Mouse (Mus musculus): ENCODE data around the gene Tnfaip8l2.
"Not testable (repeated sequence)": the region's sequence is repeated elsewhere in the genome, so short reads cannot be mapped to it uniquely, and the experiment has no call there.

The Tnfaip8l2 gene

GRCm38 (mm10) chr3:95110911-95111726 is 31.0 kb downstream of the Tnfaip8l2 start, which contains the start of gene Vps72:
Vps72 (plus strand) TSS chr3:95111022.
- DNase-seq: peak; percentile 99

GRCm38 (mm10) chr3:95107898-95108297 is 34.3 kb downstream of the Tnfaip8l2 start:
- peak; percentile 49 for DNase-seq

GRCm38 (mm10) chr3:95107308-95107707 is 34.9 kb downstream of the Tnfaip8l2 start:
- not testable (repeated sequence) for DNase-seq

DNA sequence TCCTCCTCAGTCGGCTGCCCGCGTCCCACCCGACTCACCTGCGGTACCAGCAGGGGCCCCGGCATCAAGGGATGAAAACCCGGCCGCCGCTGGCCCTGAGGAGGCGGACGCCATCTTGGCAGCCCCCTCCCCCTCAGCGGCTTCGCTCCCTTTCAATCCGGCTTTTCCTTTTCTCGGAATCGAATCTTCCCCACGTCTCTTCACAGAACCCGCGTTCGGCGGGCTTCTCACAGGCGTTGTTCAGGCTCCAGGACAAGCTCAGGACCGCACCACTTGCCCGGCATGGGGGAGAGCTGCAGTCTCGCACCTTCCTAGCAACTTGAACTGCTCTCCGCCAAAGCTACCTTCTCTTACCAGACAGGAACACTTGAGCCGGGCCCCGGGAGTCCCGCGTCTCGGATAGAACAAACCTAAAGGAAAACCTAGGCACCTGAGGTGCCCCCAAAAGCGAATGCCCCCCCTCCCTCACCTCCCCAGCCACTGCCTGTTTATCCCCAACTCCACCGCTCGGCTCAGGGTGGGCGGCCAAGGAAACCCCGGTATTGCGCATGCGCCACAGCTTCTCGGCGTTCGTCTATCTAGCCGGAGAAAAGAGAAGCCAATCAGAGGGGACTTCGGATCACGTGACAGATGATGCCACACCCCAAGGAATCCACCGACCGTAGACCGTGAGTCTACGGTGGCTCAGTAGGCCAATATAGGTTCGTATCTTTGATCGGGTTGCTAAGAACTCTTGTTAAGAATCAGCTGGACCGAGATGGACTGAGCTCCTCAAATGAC is 35.6 kb downstream of the Tnfaip8l2 start, which contains the start of gene Pip5k1a:
Gene Pip5k1a (minus strand): TSS at position 593 of the 780 bp plus-strand sequence.
- peak; percentile 100 for DNase-seq

GRCm38 (mm10) chr3:95105586-95106337 is 36.4 kb downstream of the Tnfaip8l2 start:
- no peak for DNase-seq

DNA sequence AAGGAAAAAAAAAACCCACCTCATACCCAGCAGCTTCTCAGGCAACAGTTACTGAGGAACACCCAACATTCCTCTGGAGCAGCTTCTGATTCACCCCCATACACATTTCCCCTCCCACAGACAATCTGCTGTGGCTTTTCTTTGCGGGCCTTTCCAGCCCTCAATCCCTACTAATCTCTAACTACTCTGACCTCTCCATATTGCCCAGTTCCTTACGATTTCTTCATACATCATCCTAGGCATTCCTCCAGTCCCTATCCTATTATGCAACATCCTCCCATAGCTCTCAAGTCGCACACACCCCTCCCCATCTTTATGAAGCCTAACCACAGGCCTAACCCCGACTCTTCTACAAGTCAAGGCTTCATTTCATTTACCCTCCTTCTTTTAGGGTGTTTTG is 37.0 kb downstream of the Tnfaip8l2 start:
- peak; percentile 75 for DNase-seq

DNA sequence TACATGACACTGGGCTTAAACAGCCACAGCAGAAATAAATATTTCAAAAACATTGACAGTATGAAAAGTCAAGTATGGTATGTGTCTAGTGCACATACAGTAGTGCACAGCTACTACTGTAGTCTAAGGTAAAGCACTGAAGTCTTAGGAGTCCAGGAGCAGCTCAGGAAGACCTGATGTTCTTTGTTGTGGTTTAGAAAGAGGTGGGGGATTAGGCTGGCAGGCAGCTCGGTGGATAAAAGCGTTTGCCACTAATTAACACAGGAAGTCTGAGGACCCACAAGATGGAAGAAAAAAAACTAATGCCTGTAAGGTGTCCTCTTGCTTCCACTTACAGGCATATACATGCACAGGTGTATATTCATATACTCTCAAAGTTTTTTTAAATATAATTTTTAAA is 41.3 kb downstream of the Tnfaip8l2 start:
- DNase-seq: peak; percentile 76
